Mouse (Mus musculus) cerebellum, adult 18-20 months (tissue): ENCODE measurements around the gene Prr11.
"Not testable (repeated sequence)": the region's sequence is repeated elsewhere in the genome, so short reads cannot be mapped to it uniquely, and the experiment has no call there.

Source experiments
- DNase-seq, 2 experiments: peaks; one replicate each; pipeline ENCODE4 v3.0.0; 2021

Prr11 gene

GRCm38 (mm10) chr11:87108409-87108754 lies at the start of gene Prr11:
Prr11 (minus strand) TSS chr11:87108708.
- no peak for DNase-seq

GRCm38 (mm10) chr11:87158012-87158411 lies 49.5 kb upstream of the Prr11 start:
- DNase-seq, result no peak

GRCm38 (mm10) chr11:87136233-87136632 lies 27.7 kb upstream of the Prr11 start:
- no peak for DNase-seq

- peak; percentile 86 to 89 for DNase-seq
These were observed 18.6 kb upstream of the Prr11 start, which contains the start of gene Trim37 for GRCm38 (mm10) chr11:87126824-87127816. Trim37 (plus strand) TSS chr11:87127077.

- DNase-seq, result no peak
These were observed 17.8 kb upstream of the Prr11 start for GRCm38 (mm10) chr11:87126281-87126823.

- DNase-seq, result no peak
These were observed 17.1 kb upstream of the Prr11 start for GRCm38 (mm10) chr11:87125562-87125961.

DNA sequence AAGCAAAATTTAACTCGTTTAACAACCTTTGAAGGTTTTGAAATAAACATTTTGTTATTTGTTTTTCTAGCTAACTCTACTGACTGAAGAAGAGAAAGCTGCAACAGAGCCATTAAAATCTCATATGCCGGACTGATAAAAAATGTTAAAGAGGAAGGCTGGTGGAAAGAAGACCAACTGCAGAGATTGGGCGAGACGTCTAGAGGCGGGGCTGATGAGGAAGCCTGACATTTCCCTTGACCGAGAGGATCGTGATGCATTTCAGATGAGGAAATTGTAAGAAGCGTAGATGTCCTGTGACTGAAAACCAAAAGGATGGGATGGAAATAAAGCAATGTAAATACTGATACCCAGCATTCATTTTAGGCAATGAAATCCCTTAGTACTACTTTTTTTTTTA lies 13.4 kb upstream of the Prr11 start:
- no peak for DNase-seq

DNA sequence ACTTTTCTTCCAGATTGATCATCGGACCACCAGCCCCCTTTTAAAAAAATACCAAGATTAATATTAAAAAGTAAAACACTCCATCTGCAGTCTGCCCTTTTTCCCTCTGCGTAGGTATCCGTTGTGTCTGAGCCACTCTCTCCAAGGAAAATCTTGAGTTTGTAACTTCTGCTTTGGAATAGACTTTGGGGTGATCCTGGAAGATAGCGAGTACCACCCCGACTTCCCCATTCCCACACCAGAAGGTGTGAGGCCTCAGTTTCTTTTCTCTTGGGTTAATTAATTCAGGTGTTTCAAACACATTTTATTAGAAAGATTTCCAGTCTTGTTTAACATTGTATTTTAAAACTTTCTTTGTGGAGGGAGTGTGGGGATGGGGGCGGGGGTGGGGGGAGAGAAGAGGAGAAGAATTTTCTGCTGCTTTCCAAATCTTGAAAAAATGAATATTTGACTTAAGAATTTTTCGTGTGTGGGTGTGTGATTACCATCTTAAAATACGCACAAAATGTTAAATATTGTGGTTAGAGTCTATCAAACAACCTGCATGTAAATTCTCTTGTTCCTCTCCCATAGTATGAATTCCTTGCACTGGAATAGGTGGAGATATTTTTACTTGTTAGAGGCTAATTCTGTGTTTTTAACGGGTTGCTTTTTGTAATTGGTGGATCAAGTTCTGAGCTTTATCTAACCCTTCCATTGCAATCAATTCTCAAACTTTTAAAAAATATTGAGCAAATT lies 1.8 kb upstream of the Prr11 start:
- no peak for DNase-seq

GRCm38 (mm10) chr11:87109519-87110171 lies 1.1 kb upstream of the Prr11 start:
- DNase-seq, result peak; percentile 41 to 43

DNA sequence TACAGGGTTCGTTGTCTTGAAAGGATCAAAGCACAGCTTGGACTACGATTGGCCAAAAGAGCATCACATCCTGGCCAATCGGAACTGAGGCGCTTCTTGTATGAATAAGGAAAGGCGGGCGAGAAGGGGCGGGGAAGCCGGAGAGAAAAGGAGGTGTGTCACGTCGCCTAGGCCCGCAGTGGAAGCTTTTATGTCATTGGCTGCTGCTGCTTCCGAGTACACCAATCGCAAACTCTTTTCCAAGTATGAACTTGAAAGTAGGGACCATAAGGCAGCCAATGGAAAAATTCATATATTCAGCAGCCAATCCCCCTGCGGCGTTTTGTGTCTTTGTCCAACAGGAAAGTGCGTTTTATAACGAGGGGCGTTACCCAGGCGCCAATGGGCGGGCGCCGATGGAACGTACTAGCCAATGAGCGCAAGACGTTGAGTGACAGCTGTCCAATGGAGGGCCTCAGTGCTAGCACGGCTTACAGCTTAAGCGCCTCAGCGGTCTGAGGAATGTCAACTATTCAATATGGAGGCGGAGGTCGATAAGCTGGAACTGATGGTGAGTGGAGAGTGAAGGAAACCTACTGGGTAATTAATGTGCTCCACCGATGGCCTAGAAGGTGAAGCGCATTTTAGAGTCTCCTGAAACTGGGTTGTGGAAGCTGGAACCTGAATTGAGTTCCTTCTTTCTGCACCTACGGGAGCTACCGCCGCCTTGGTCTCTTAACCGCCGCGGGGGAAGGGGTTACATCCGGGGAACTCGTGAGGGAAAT lies 429 bp upstream of the Prr11 start, which contains the start of gene Ska2:
Gene Ska2, plus strand, starts transcription at position 480 of the 764 bp plus-strand sequence.
- DNase-seq, result peak; percentile 94 to 98

DNA sequence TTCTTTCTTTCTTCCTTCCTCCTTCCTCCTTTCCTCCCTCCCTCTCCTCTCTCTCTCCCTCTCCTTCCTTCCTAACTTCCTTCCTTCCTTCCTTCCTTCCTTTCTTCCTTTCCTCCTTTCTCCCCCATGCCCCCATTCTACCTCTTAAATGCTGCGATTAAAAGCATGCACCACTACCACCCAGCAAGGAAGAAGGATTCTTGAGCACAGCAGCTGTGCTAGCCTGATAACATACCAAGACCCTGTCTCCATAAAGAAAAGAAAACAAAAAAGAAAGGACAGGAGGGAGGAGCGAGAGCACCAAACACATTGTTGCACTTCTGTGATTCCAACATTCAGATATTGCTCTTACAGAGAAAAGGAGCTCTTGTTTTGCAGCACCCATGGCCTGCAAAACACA lies 21.4 kb downstream of the Prr11 start:
- DNase-seq, result no peak

GRCm38 (mm10) chr11:87086290-87086984 lies 22.1 kb downstream of the Prr11 start, which contains the start of gene Smg8:
Smg8 (minus strand) TSS chr11:87086774.
- DNase-seq, result peak; percentile 79 to 81

DNA sequence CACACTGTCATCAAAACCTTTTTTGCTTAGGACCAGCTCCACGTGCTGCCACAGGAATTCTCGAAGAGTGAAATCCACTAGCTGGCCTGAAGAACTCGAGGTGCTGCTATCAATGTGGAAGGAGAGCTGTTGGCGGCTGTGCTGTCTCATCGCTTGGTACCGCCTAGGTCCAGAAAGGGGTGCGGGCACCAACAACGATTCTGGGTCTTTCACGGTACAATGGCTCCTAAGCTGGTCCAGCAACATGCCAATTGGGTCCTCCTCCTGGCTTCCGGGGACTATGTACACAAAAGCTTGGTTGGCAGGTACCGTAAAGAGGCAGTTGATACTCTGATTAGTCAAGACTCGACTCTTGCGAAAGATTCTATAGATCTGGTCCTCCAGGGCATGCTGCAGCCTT lies 23.0 kb downstream of the Prr11 start:
- DNase-seq, result no peak

GRCm38 (mm10) chr11:87083712-87084111 lies 24.8 kb downstream of the Prr11 start:
- DNase-seq, result no peak

DNA sequence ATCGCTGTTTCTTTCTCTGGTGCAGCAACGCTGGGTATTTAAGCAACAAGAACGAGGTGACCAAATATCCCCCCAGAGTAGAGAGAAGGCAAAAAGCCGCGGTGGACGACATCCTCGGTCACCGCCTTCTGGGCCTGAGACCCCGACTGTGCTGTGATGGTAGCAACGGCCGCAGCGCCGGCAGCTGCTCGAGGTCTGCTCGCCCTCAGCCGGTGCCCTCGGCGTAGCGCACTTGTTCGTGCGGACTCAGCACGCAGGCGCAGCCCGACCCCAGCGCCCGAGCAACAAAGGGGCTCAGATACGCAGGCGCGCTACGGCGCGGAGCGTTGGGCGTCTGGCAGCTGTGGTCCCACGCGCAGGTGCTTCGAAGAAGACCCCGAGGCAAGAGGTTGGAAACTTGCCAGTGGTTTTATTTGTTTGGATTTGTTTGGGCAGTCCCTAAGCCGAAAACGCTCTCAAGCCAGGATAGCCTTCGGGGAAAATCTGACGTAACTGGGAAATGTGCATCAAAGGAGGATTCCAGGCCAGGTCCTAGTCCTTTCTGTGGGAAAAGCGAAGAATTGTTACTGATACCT lies 34.6 kb downstream of the Prr11 start, which contains the start of gene Gdpd1:
Gene Gdpd1, minus strand, starts transcription at position 197 of the 575 bp plus-strand sequence.
- peak; percentile 90 to 92 for DNase-seq

DNA sequence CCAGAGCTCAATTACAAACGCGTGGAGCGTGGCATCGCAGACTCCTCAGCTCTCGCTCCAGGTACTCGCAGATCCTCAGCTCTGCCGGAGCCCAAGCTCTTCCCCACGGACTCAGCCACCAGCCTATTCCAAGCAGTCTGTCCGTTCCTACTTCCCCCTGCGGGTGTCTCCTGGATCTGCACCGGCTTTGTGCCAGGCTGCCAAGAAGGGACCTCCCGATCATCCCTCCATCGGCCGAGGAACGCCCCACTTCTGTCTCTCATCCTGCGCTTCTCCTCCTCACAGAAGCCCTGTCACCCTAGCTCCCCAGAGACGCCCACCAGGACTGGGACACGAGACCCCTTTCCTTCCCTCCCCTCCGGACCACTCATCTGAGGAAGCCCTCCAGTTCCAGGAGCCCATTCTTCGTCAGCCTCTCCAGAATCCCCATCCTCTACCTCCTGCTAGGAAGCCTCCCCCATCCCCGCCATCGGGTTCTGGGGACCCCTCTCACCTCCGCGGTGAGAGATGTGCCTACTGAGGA lies 35.1 kb downstream of the Prr11 start:
- DNase-seq, result peak; percentile 81 to 85

GRCm38 (mm10) chr11:87062087-87062486 lies 46.4 kb downstream of the Prr11 start:
- no peak for DNase-seq

DNA sequence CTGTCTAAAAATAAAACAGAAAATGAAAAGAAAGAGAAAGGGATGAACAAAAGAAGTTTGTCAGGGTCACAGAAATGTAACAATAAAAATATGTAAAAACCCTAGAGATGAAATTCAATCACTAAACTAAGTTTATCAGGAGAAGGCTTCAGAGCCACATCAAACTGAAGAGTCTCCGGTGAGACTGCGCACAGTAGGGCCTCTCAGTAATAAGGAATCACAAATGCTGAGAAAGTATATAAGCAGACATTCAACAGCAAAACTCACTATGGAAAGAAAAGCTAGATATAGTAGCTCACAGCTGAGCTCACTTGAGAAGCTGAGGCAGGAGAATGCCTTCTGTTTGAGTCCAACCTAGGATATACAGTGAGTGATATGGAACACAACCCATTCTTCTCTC lies 48.1 kb downstream of the Prr11 start:
- DNase-seq, result no peak

- no peak for DNase-seq
These were observed 52.2 kb downstream of the Prr11 start for GRCm38 (mm10) chr11:87056286-87056685.

DNA sequence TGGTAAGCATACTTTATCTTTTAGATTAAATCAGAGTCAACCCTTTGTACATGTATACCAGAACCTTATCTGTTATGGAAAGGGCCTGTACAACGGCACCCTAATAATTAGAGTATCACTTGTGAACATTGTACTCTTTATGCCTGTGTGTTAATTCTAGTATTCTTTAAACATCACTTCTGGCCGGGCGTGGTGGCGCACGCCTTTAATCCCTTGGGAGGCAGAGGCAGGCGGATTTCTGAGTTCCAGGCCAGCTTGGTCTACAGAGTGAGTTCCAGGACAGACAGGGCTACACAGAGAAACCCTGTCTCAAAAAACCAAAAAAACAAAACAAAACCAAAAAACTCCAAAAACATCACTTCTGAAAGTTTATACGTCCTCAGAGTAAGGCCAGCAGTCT lies 59.6 kb downstream of the Prr11 start:
- DNase-seq, result not testable (repeated sequence)

GRCm38 (mm10) chr11:87046968-87047367 lies 61.5 kb downstream of the Prr11 start:
- DNase-seq, result no peak
